Mouse (Mus musculus) lung, embryonic 14.5 days (tissue): Measurements from ENCODE around the gene Ccdc155. TPM values are rescaled to one million over a fixed set of nuclear protein-coding genes. Genes with fewer than 3 reads are reported as not detected.

Experiments used
- ATAC-seq: fragments of 200-750 bp; cut with Nextera tagmentation; 2 replicates; pipeline ENCODE4 v1.8.0; 2017; ENCODE audit warnings: mild to moderate bottlenecking, moderate TSS enrichment, moderate library complexity; ENCODE audit not compliant: insufficient read depth
- DNase-seq: peaks from one replicate; pipeline ENCODE4 v3.0.0-alpha.2; 2015
- H3K27ac ChIP-seq: fragments of 300-500 bp; sonication (generic); 2 replicates; pipeline ENCODE4 v1.5.1; 2014; ENCODE audit warnings: low read depth, mild to moderate bottlenecking, moderate library complexity
- H3K27me3 ChIP-seq: fragments of 300-500 bp; sonication (generic); 2 replicates; pipeline ENCODE4 v1.6.1; 2014; ENCODE audit warnings: low read length, control low read depth; ENCODE audit not compliant: insufficient read depth
- H3K36me3 ChIP-seq: fragments of 300-500 bp; sonication (generic); 2 replicates; pipeline ENCODE4 v1.6.1; 2014; ENCODE audit warnings: control low read depth; ENCODE audit not compliant: insufficient read depth
- H3K4me1 ChIP-seq: fragments of 300-500 bp; sonication (generic); 2 replicates; pipeline ENCODE4 v1.6.1; 2014; ENCODE audit warnings: antibody characterized with exemption, control low read depth; ENCODE audit not compliant: insufficient read depth
- H3K4me2 ChIP-seq: fragments of 300-500 bp; sonication (generic); 2 replicates; pipeline ENCODE4 v1.6.1; 2014; ENCODE audit warnings: mild to moderate bottlenecking
- H3K4me3 ChIP-seq: fragments of 300-500 bp; sonication (generic); 2 replicates; pipeline ENCODE4 v1.5.1; 2014; ENCODE audit warnings: low read depth, low read length
- H3K9ac ChIP-seq: fragments of 300-500 bp; sonication (generic); 2 replicates; pipeline ENCODE4 v1.6.1; 2014
- H3K9me3 ChIP-seq: fragments of 300-500 bp; sonication (generic); 2 replicates; pipeline ENCODE4 v1.6.1; 2016; ENCODE audit warnings: low read depth, low read length, control low read depth
- CTCF ChIP-seq: IDR thresholded peaks from 2 replicates; pipeline ENCODE4 v1.5.1; 2016; ENCODE audit warnings: antibody characterized with exemption, low read depth
- WGBS: fragments of 180-500 bp; shearing (Covaris S2); extraction: QIAGEN DNeasy Blood & Tissue Kit; methylation state at CpG from one replicate; pipeline ENCODE4 v1.1.7; 2014; 5-methylcytosine and 5-hydroxymethylcytosine counted together
- polyA plus RNA-seq: library from polyadenylated mRNA; unstranded; fragments of >200 nt; fragmentation: Nextera tagmentation; extraction: Ambion mirVana; gene quantifications from 2 replicates; pipeline ENCODE4 v1.2.1, GENCODE M21; 2014

Gene Ccdc155
- polyA plus RNA-seq, 1 experiment from 2014 or later = 0.38 TPM

DNA sequence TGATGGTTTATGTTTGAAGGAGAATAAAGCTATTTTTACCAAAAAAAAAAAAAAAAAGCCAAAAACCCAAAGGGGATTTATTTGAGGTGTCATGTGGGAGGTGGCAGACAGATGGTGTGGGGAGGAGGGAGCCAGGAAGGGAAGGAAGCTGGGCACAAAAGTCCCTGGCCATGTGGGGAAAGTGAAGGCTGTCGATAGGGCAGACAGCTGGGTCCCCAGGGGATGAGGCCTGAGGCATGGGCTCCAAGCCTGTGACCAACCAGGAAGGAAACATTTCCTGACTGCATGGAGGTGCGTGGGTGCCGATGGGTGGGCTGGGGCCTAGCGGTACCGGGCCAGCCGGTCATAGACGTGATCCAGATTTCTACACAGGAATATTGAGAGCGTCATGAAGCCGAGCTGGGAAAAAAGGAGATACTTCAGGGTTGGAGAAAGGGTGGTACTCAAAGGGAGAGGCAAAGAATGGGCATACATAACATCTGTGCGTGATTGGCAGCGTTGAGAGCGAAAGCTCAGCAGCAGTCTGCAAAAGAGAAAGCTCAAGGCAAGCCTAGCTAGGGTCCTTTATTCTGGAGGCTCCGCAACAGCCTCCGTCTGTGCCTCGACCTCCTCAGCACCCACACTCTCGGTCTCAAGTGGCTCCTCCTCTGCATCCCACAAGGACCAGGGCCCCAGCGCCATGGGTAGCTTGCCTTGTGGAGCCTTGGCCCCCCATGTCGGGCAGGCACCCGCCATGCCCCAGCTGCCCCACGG is 29.1 kb upstream of the Ccdc155 start:
- ATAC-seq (0 out of 2 replicates have a peak, but pooled peaks have one; percentile 0), DNase-seq (peak; percentile 30)
- H3K9ac ChIP-seq = peak overlapping the region; percentile 29
- H3K4me2 ChIP-seq = peak overlapping the region; percentile 58
- H3K36me3 ChIP-seq = peaks cover 51% of the 10 kb centered on the region
- H3K27me3 ChIP-seq = no peaks in the 10 kb centered on the region
- TF ChIP-seq CTCF = no peak
- H3K4me1 ChIP-seq = peaks cover 3% of the 10 kb centered on the region; the same call in 1 of the 2 replicates
- H3K9me3 ChIP-seq = no peaks in the 10 kb centered on the region
- H3K27ac ChIP-seq = no peak overlapping the region
- 33% methylated on average over 20 of the region's 20 CpGs for WGBS
- H3K4me3 ChIP-seq = no peak overlapping the region

DNA sequence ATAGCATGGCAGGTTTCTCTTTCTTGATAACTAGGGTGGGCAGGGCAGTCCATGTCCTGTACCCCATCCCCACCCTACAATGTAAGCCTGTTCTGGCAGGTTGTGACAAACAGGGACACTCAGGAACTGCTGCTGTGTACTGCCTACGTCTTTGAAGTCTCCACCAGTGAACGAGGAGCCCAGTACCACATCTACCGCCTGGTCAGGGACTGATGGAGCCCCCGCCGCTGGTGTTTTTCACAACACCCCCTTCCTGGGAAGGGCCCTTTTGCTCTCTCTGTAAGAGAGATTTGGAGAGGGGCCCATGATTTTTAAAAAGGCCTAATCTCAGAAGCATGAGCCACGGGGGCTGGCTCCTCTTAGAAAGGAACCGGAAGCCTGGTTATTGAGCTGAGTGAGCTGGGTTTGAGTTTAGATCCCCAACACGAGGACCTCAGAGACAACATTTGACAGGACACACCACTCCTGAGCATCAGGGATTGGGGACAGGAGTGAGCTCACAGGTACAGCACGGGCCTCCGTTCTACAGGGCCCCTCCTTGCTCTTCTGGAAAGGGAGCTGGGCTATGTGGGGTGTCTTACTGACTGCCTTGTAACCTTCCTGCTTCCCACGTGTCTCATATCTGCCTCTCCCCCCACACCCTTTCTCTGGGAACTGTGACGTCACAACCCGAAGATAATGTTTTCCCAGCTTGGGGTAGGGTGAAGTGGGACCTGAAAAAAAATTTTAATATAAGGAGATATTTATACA is 28.2 kb upstream of the Ccdc155 start:
- H3K27ac ChIP-seq = no peak overlapping the region
- H3K36me3 ChIP-seq = peaks cover 60% of the 10 kb centered on the region
- peaks cover 3% of the 10 kb centered on the region; the same call in 1 of the 2 replicates for H3K4me1 ChIP-seq
- TF ChIP-seq CTCF = no peak
- H3K27me3 ChIP-seq = no peaks in the 10 kb centered on the region
- no peaks in the 10 kb centered on the region for H3K9me3 ChIP-seq
- no peak for DNase-seq
- WGBS = 54% methylated on average over 13 of the region's 13 CpGs
- H3K4me3 ChIP-seq = no peak overlapping the region
- H3K4me2 ChIP-seq = no peak overlapping the region
- ATAC-seq = no peak
- H3K9ac ChIP-seq = no peak overlapping the region

DNA sequence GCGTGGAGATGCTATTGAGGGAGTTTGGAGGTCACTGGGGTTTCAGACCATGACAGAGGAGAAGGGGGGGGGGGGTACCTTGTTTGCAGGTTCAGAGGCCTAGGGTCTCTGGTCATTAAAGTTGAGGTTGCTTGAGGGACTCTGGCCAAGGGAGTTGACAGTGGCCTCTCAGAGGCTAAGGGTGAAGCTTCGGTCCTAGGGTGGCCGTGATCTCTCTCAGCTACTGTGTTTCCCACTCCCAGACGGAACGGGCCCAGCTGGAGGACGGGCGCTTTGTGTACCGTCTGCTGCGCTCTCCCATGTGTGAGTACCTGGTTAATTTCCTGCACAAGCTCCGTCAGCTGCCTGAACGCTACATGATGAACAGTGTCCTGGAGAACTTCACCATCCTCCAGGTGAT is 27.2 kb upstream of the Ccdc155 start:
- Histone ChIP-seq H3K4me2 (no peak overlapping the region), H3K36me3 (peaks cover 68% of the 10 kb centered on the region), H3K27me3 (no peaks in the 10 kb centered on the region), H3K9me3 (no peaks in the 10 kb centered on the region), H3K4me1 (peaks cover 3% of the 10 kb centered on the region; the same call in 1 of the 2 replicates), H3K27ac (no peak overlapping the region), H3K4me3 (no peak overlapping the region), H3K9ac (no peak overlapping the region)
- ATAC-seq (no peak), DNase-seq (no peak)
- WGBS = 81% methylated on average over 11 of the region's 11 CpGs
- TF ChIP-seq CTCF = no peak

DNA sequence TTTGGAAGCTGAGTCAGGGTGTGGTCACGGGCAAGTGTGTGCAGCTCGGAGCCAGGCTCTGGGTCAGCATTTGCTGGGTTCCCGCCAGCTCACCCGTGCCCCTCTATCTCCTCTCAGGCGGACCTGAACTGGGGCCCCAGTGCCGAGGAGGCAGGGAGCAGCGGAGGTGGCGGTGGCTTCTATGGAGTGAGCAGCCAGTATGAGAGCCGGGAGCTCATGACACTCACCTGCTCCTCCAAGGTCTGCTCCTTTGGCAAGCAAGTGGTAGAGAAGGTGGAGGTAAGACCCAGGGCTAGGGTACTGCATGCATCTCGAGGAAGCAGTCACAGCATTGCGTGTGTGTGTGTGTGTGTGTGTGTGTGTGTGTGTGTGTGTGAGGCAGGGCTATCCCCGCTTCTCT is 26.5 kb upstream of the Ccdc155 start:
- no peaks in the 10 kb centered on the region for H3K9me3 ChIP-seq
- 84% methylated on average over 12 of the region's 12 CpGs for WGBS
- no peak overlapping the region for H3K4me3 ChIP-seq
- no peak overlapping the region for H3K27ac ChIP-seq
- no peaks in the 10 kb centered on the region for H3K27me3 ChIP-seq
- DNase-seq (no peak), ATAC-seq (no peak)
- peaks cover 3% of the 10 kb centered on the region; the same call in 1 of the 2 replicates for H3K4me1 ChIP-seq
- H3K4me2 ChIP-seq = no peak overlapping the region
- H3K9ac ChIP-seq = no peak overlapping the region
- peaks cover 75% of the 10 kb centered on the region for H3K36me3 ChIP-seq
- no peak for TF ChIP-seq CTCF

DNA sequence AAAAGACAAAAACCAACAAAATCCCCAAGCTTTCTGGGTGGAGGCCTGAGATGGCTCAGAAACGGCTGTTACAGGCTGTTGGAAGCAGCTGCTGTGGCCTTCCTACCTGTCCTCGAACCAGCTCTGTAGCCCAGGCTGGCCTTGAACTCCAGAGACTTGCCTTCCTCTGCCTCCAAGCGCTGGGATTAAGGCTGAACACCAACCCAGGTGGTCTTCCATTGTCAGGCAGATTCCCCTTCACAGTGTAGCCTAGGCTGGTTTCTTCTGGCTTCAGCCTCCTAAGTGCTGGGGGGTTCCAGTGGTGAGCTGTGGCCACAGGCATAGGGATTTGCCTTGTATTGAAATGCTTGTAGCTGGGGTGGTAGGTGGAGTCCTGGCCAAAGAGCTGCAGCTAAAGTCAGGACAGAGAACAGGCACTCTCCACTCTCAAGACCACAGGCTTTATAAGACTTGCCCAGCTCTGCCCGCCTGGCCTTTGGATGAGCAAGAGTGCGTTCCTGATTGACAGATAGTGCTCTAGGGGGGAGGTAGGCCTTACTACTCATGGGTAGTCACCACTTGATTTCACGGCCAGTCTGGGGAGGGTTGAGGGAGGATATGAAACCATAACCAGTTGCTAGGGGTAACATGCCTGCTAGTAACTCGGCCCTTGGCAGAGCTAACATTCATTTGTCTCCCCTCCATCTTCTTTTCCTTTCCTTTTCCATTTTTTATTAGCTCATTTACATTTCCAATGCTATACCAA is 24.9 kb upstream of the Ccdc155 start:
- WGBS = 88% methylated on average over 7 of the region's 7 CpGs
- Histone ChIP-seq H3K9me3 (no peaks in the 10 kb centered on the region), H3K9ac (no peak overlapping the region), H3K27me3 (no peaks in the 10 kb centered on the region), H3K4me3 (no peak overlapping the region), H3K4me1 (peaks cover under 1% of the 10 kb centered on the region; the same call in 1 of the 2 replicates), H3K4me2 (no peak overlapping the region), H3K27ac (no peak overlapping the region), H3K36me3 (peaks cover 91% of the 10 kb centered on the region)
- ATAC-seq (no peak), DNase-seq (no peak)
- TF ChIP-seq CTCF = no peak

DNA sequence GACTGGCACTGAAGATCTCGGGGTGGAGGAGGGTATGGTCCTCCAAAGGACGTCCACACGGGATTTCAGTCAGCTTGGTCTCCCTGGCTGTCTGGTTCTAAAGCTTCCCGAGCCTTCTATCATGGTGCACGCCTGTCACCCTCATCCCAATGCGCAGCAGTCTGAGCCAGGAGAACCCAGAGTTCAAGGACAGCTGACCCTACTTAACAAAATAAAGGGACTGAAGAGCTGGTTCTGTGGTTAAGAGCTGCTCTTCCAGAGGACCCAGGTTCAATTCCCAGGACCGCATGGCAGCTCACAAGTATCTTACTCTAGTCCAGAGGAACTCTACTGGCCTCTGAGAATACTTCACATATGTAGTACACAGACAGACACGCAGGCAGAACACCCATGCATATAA is 24.4 kb upstream of the Ccdc155 start:
- Histone ChIP-seq H3K36me3 (peaks cover 95% of the 10 kb centered on the region), H3K27ac (no peak overlapping the region), H3K4me1 (no peaks in the 10 kb centered on the region), H3K4me2 (no peak overlapping the region), H3K4me3 (no peak overlapping the region), H3K9me3 (no peaks in the 10 kb centered on the region), H3K27me3 (no peaks in the 10 kb centered on the region), H3K9ac (no peak overlapping the region)
- ATAC-seq = no peak
- 90% methylated on average over 8 of the region's 8 CpGs for WGBS
- no peak for TF ChIP-seq CTCF
- DNase-seq = no peak
